Mouse (Mus musculus) lung, postnatal 14 days (tissue): ENCODE measurements at regions not wholly inside any gene's neighbourhood (a gene's known extent, or its start where the extent isn't known, plus 50 kb on each side); places are given as distances from the start of the nearest gene placed in this dataset.
A peak's percentile ranks its signal among the peaks of the same experiment; 100 is the strongest.

Experiments
- DNase-seq: peaks from one replicate; pipeline ENCODE4 v3.0.0; 2021

DNA sequence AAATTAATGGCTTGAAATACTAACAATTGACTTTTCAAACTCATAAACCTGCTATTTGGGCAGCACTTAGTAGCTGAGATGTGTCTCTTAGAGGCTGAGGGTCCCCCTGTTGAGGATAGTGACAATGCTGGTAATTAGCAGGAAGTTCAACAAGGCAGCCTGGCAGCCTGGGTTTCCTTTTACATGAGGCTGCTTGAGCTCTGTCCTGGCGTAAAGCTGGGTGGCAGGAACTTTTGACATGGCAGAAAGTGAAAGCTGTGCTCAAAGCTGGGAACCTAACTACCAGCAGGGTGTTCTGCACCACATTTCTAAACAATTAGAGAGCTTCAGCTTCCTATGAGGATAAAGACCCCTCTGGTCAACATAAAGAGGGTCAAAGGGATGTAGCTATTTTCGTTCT lies 194.5 kb downstream of the Etaa1 start:
- no peak for DNase-seq

DNA sequence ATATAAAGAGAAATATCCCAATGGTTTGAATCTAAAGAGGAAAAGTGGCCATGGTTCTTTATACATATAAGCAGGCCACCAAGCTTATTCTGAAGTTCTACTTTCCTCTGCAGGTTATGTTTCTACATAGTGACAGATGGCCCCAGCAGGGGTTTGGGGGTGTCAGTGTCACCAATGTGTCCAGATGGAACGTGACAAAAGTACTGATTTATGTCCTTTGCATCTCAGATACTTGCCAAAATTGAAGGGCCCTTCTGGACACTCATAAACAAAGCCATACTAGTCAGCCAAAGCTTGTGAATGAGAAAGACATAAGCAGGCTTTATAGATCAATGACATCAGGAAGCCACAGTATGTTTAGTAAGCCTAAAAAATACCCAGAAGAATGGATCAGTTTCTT lies 190.3 kb downstream of the Etaa1 start:
- no peak for DNase-seq

DNA sequence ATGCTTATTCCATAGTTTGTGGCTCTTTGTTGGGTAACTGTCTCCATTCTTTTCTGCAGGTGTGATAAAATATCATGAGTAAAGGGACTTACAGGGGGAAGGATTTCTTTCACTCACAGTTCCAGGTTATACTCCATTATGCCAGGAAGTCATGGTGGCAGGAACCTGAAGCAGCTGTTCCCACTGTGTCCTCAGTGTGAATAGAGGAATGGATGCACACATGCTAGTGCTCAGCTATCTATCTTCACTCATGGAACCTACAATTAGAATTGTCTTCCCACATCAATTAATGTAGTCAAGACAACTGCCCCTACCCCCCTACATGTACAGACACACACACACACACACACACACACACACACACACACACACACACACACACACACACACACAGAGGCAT lies 189.5 kb downstream of the Etaa1 start:
- no peak for DNase-seq

DNA sequence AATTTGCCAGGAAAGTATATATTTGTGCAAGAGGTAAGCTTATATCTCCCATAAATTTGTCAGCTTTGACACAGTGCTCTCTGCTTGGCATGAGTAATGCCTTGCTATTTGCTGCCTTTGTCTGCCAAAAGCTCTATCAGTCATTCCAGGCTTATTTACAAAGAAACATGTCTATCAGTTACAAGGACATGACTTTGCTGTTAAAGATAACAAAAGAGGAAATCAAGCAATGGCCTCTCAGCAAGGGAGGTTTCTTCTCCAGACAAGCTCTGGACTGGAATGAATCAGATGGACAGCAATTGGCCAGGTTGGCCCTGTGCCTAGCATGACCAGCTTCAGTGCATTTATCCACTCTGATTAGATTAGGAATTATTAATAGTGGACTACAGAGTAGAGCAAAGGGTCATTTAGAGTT lies 185.3 kb downstream of the Etaa1 start:
- peak; percentile 11 for DNase-seq

DNA sequence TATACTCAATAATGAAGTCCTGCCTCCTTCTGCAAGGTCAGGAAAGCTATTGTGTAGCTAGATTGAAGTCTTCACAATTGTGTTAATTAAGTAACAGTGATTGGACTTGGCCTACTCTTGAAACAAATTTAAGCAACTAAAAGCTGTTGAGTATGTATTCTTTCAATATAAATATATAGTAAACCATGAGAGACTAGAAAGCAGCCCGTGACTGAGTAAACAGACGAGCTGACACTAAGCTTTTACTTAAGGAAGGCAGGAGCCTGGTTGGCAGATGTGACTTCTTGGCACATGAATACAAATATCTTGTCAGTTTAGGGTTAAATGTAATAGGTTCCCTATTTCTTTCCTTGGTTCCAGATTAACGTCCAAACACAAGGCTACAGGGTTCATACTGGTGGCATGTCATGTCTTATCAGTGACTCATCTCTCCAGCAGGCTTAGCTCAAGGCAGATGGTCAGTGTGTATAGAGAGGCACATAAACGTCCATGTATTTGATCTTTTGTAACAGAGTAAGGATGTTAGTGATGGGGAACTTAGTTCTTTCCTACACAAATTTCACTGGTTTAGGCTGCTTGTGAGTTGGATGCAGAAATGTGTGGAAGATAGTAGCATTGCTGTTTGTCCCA lies 184.7 kb downstream of the Etaa1 start:
- DNase-seq = no peak

DNA sequence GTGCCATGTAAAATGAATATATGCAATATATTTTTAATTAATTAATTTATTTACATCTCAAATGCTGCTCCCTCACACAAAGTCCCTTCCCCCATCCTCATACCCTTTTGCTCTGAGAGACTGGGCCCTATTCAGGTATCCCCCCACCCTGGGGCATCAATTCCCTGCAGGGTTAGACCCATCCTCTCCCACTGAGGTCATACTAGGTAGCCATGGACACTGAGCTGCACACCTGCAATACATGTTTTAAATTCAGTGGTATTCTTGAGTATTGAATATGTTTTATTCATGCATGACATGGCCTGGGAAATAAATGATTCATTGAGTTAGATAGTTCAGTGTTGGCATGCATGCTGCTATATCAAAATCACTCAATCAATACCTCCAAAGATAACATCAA lies 156.0 kb downstream of the Etaa1 start:
- no peak for DNase-seq

DNA sequence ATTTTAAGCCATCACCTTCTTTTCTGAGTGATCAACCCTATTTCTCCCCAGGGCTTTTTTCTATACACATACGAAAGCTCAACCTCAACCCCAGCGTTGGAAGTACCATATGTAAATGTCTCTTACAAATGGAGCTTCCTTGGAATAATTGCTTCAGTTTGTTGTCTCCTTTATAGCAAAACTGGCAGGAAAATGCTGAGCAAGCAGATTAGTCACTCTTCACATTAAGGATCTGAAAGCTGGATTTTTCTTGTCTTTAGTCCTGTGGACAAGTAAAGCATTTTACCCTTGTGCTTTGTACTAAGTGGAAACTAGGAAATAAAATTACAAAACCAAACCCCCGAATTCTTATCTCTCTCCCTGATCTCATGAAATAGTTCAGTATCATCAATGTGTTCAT lies 145.8 kb downstream of the Etaa1 start:
- DNase-seq = no peak

DNA sequence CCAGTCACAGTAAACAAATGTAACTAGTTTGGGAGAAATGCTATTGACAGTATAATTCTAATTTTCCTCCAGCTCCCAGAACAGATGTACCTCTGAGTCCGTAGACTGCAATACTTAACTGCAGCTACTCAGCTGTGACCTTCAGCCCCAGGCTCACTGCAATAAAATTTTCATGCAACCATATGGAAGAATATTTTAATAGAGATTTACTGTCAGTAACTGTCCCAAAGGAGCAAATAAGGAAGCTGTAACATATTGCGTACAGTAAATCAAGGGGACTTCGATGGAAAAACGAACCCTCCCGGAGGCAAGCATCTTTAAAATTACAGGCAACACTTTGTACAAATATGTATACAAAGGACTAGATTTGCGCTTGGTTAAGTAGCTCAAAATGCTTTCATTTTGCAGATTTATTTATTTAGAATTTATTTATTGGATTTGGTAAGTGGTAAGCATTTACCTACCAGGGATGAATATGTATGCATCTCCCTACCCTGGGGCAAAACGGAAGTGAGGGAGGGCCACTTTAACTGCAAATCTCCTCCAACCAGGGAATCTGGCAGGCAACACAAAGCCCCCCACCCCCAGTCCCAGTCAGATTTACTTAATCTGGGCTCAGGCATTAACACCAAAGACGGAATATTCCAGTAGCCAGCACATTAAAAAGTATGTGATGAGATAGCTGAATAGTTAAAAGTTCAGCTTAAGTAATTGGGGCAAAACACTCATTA lies 141.7 kb downstream of the Etaa1 start:
- DNase-seq = no peak

DNA sequence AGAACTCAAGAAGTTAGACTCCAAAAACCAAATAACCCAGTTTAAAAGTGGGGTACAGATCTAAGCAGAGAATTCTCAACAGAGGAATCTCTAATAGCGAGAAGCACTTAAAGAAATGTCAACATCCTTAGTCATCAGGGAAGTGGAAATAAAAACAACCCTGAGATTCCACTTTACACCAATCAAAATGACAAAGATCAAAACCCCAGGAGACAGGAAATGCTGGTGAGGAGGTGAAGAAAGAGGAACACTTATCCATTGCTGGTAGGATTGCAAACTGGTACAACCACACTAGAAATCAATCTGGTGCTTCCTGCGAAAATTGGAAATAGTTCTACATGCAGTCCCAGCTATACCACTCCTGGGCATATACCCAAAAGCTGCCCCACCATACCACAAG lies 111.0 kb downstream of the Etaa1 start:
- no peak for DNase-seq

DNA sequence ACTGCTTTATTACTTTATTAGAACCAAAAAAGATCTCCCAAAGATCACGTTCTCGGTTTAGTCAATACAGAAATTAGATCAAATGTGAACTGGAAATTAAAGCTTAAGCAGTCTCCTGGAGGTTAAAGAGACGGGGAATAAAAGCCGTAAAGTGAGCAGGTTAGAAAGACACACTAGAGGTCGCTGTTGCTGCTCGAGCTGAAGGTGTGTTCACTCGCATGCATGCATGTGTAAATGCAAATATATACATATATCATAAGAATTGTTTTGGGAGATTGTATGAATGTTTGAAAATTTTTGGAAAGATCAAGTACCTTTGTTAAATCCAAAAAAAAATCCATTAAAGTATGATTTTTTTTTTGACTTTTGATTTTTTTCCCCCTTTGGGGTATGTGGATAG lies 101.3 kb downstream of the Etaa1 start:
- DNase-seq = peak; percentile 41

DNA sequence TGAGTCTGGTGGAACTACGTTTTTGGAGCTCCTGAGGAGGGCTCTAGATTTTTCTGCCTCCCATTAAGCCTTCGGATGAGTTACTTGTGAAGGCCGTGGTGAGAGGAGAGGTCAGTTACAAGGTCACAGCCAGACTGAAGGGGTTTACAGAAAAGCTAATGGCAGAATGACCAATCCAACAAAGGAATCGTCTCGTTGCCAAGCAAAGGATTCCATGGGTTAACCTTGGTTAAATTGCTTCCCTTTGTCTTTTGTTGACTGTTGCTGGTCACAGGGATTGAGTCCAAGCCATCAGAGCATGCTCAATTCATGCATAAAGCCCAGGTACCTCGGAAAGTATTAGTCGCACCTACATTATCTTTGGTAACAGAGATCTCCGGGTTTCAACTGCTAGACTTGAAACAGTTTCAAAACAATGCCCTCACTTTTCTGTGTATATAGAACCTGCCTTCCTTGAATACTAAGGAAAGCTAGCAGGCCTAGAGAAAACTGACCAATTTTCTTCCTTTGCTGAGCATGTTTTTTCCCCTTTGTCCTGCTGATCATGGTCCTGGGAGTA lies 100.3 kb downstream of the Etaa1 start:
- no peak for DNase-seq

DNA sequence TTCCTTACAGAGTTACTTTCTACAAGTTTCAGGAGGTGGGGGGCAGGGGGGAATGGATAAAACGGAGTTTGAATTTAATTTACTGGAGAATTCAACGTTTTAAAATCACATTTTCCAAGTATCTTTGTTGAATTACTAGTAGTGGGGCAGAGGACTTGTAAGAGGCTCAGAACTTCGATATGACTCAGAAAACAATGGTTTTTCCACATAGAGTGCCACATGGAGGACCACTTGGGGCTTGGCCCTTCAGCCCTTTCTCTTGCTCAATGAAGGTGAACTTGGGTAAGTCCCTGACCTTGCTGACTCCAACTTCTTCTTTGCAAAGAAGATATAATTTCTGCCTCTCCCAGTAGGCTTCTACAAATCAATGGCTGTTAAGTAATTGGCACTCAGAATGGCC lies 99.8 kb downstream of the Etaa1 start:
- DNase-seq = no peak

DNA sequence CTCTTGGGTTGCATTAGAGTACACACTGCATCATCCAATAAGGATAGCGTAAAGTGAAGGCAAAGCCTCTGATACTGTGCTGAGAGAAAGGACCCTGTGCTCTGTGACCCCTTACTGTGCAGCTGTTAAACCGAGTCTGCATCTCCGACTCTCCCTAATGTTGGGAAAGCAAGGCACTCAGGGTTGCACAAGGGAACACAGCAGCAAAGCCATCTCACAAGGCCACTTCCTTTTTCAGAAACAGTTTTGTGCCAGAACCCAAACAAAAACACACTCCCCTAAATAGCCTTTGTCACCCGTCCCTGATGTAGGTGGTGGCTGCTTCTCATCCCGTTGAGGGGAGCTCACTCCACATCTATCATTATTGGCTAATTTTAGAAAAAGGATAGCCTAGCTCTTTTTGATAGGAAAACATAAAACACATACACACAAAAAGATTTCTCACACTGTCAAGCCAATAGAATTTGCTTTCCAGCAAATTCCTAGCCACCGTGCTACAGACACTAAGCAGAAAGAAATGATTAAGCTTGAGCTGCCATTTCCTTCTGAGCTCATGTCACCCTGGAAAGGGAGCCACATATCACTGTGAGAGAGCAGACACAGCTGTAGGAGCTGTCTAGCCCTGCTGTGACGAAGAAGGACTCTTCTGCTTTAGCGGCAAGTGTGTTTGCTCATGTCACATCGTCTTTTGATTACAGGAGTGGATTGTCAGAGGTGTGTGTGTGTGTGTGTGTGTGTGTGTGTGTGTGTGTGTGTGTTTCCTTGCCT lies 94.1 kb downstream of the Etaa1 start:
- DNase-seq = peak; percentile 20

DNA sequence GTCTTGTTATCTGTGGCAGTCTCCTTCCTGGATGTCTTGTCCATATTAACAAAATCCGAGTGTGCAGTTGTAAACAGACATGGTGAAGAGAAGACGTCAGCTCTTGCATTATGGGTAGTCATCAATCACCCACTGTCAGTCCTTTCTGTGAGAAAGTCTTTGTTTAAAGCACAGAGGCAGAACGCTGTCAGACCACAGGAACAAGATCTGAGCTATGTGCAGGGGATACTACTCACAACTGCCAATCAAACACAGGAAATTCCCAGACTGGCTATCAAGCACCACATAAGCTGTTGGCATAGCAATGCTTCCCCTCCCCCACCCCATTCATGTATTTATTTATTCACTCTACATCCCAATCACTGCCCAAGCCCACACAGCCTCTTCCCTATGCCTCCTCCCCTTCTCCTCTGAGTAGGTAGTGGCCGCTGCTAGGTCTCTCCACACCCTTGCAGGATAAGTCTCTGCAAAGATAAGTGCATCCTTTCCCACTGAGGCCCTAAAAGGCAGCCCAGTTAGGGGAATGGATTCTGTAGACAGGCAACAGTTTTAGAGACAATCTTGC lies 88.8 kb downstream of the Etaa1 start:
- DNase-seq = no peak

DNA sequence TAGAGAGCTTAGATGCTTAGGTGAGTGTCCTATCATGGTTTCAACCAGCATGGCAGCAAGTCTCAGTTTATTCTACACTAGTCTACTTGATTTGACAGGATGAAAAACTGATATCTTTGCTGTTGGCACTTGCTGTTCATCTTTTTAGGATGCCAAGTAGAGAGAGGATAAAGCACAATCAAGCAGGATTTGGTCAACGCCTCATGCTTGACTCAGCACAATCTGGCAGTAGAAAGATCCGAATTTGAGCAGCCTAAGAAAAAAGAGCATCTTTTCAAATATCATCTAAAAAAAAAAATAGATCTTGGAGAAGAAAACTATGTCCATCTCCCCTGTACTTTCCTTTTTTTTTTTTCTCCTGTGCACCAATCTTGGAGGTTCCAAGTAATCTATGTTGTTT lies 83.0 kb downstream of the Etaa1 start:
- DNase-seq = no peak

DNA sequence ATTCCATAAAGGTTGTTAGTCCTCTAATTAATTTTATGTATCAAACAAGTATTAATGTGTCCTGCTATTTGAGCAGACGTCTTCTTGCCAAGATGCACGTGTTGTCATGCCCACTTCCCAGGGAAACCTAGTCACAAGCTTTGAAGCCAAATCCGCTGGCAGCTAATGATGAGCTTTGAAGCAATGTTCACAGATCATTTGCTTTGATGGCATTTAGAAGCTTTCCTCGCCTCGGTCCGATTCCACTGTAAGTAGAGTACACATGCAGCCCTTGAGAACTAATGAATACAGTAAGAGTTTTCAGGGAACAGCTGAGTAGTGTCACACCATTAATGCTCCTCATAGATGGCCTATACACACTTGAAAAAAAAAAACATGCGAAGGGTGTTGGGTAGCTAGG lies 81.8 kb downstream of the Etaa1 start:
- DNase-seq = no peak

DNA sequence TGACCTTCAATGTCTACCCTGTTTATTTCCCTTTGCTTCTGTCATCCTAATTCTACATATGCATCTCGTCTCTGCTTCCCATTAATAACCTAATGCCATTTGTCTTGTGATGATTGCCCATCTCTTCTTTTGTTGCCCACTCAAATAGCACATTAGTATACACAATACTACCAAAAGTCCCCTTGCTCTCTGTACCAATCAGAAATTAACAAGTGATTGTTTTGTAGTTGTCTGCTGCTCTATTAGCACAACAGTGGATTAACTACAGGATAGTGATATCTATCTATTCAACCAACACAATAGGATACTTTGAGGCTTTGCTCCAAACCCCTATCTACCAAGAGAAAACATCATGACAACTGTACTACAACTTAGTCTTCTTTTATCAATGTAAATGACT lies 70.4 kb downstream of the Etaa1 start:
- no peak for DNase-seq
